Mouse (Mus musculus) intestine, embryonic 15.5 days (tissue): Measurements from ENCODE around the gene Csrnp3. TPM values are rescaled to one million over a fixed set of nuclear protein-coding genes. Genes with fewer than 3 reads are reported as not detected.
A peak's percentile ranks its signal among the peaks of the same experiment; 100 is the strongest.
"Not testable (repeated sequence)": the region's sequence is repeated elsewhere in the genome, so short reads cannot be mapped to it uniquely, and the experiment has no call there.

Experiments used
- ATAC-seq: fragments of 200-750 bp; cut with Nextera tagmentation; 2 replicates; pipeline ENCODE4 v1.8.0; 2017; ENCODE audit warnings: moderate TSS enrichment, moderate library complexity
- H3K27ac ChIP-seq: fragments of 300-500 bp; sonication (generic); 2 replicates; pipeline ENCODE4 v1.5.1; 2015; ENCODE audit warnings: mild to moderate bottlenecking, inconsistent platforms
- H3K27me3 ChIP-seq: fragments of 300-500 bp; sonication (generic); replicated peaks from 2 replicates; pipeline ENCODE4 v1.6.1; 2015; ENCODE audit warnings: inconsistent platforms
- H3K36me3 ChIP-seq: fragments of 300-500 bp; sonication (generic); 2 replicates; pipeline ENCODE4 v1.6.1; 2015; ENCODE audit warnings: inconsistent platforms
- H3K4me1 ChIP-seq: fragments of 300-500 bp; sonication (generic); replicated peaks from 2 replicates; pipeline ENCODE4 v1.6.1; 2015; ENCODE audit warnings: inconsistent platforms
- H3K4me2 ChIP-seq: fragments of 300-500 bp; sonication (generic); replicated peaks from 2 replicates; pipeline ENCODE4 v1.6.1; 2015; ENCODE audit warnings: mild to moderate bottlenecking, inconsistent platforms
- H3K4me3 ChIP-seq: fragments of 300-500 bp; sonication (generic); replicated peaks from 2 replicates; pipeline ENCODE4 v1.5.1; 2015; ENCODE audit warnings: inconsistent platforms
- H3K9ac ChIP-seq: fragments of 300-500 bp; sonication (generic); 2 replicates; pipeline ENCODE4 v1.6.1; 2015; ENCODE audit warnings: inconsistent platforms
- H3K9me3 ChIP-seq: fragments of 300-500 bp; sonication (generic); 2 replicates; pipeline ENCODE4 v1.6.1; 2016; ENCODE audit warnings: inconsistent platforms
- WGBS: fragments of 180-500 bp; shearing (Covaris S2); methylation state at CpG from one replicate; pipeline ENCODE4 v1.1.7; 2015; 5-methylcytosine and 5-hydroxymethylcytosine counted together
- polyA plus RNA-seq: library from polyadenylated mRNA; unstranded; fragments of >200 nt; fragmentation: Nextera tagmentation; extraction: Ambion mirVana; gene quantifications from 2 replicates; pipeline ENCODE4 v1.2.1, GENCODE M21; 2015

Gene Csrnp3
- polyA plus RNA-seq, 1 experiment from 2014 or later: 2.7 TPM

- Histone ChIP-seq H3K4me2 (no peak overlapping the region), H3K27ac (no peak overlapping the region), H3K9ac (no peak overlapping the region), H3K36me3 (no peaks in the 10 kb centered on the region), H3K4me3 (no peak overlapping the region), H3K4me1 (no peaks in the 10 kb centered on the region), H3K9me3 (no peaks in the 10 kb centered on the region), H3K27me3 (no peaks in the 10 kb centered on the region)
- WGBS: 37% methylated on average over 3 of the region's 3 CpGs
- ATAC-seq: no peak
Measured at GRCm38 (mm10) chr2:65842356-65842755, 3.2 kb upstream of the Csrnp3 start.

GRCm38 (mm10) chr2:65846000-65846755, 611 bp downstream of the Csrnp3 start:
- Histone ChIP-seq H3K9ac (peak overlapping the region; percentile 3; the same call in 1 of the 2 replicates), H3K27ac (no peak overlapping the region)
- no peak for ATAC-seq

GRCm38 (mm10) chr2:65847463-65848110, 2.0 kb downstream of the Csrnp3 start:
- no peak overlapping the region for H3K9ac ChIP-seq
- no peak overlapping the region for H3K4me2 ChIP-seq
- ATAC-seq: no peak
- no peaks in the 10 kb centered on the region for H3K27me3 ChIP-seq
- no peaks in the 10 kb centered on the region for H3K4me1 ChIP-seq
- H3K9me3 ChIP-seq: no peaks in the 10 kb centered on the region
- 42% methylated on average over 7 of the region's 7 CpGs for WGBS
- no peak overlapping the region for H3K27ac ChIP-seq
- H3K4me3 ChIP-seq: no peak overlapping the region
- no peaks in the 10 kb centered on the region for H3K36me3 ChIP-seq

More at GRCm38 (mm10) chr2:65846000-65846755, 611 bp downstream of the Csrnp3 start:
- Histone ChIP-seq H3K4me3 (peak overlapping the region; percentile 37), H3K4me2 (peak overlapping the region; percentile 58), H3K36me3 (no peaks in the 10 kb centered on the region), H3K9me3 (no peaks in the 10 kb centered on the region), H3K27me3 (no peaks in the 10 kb centered on the region), H3K4me1 (no peaks in the 10 kb centered on the region)
- WGBS: 4% methylated on average over 22 of the region's 22 CpGs

GRCm38 (mm10) chr2:65848706-65849105, 3.1 kb downstream of the Csrnp3 start:
- Histone ChIP-seq H3K9me3 (no peaks in the 10 kb centered on the region), H3K27me3 (no peaks in the 10 kb centered on the region), H3K4me1 (no peaks in the 10 kb centered on the region), H3K36me3 (no peaks in the 10 kb centered on the region), H3K4me3 (no peak overlapping the region), H3K4me2 (no peak overlapping the region), H3K9ac (no peak overlapping the region), H3K27ac (no peak overlapping the region)
- WGBS: 60% methylated on average over 8 of the region's 8 CpGs
- ATAC-seq: no peak

- H3K4me3 ChIP-seq, H3K9me3 ChIP-seq, H3K27me3 ChIP-seq, H3K36me3 ChIP-seq, H3K4me2 ChIP-seq, H3K4me1 ChIP-seq, H3K27ac ChIP-seq, ATAC-seq, H3K9ac ChIP-seq: not testable (repeated sequence)
- WGBS: 90% methylated on average over 3 of the region's 3 CpGs
Measured at GRCm38 (mm10) chr2:65850282-65850681, 4.7 kb downstream of the Csrnp3 start.

- Histone ChIP-seq H3K27ac (no peak overlapping the region), H3K4me2 (no peak overlapping the region), H3K27me3 (no peaks in the 10 kb centered on the region), H3K36me3 (no peaks in the 10 kb centered on the region), H3K4me1 (no peaks in the 10 kb centered on the region), H3K4me3 (no peak overlapping the region), H3K9ac (no peak overlapping the region), H3K9me3 (no peaks in the 10 kb centered on the region)
- ATAC-seq: no peak
- WGBS: 95% methylated on average over 5 of the region's 5 CpGs
Measured at GRCm38 (mm10) chr2:65856791-65857190, 11.2 kb downstream of the Csrnp3 start.

- WGBS: 84% methylated on average over 18 of the region's 18 CpGs
- no peaks in the 10 kb centered on the region for H3K4me1 ChIP-seq
- no peaks in the 10 kb centered on the region for H3K9me3 ChIP-seq
- no peak overlapping the region for H3K27ac ChIP-seq
- H3K4me3 ChIP-seq: no peak overlapping the region
- H3K36me3 ChIP-seq: no peaks in the 10 kb centered on the region
- H3K27me3 ChIP-seq: no peaks in the 10 kb centered on the region
- no peak overlapping the region for H3K9ac ChIP-seq
- H3K4me2 ChIP-seq: no peak overlapping the region
- ATAC-seq: no peak
Measured at GRCm38 (mm10) chr2:65859767-65860727, 14.5 kb downstream of the Csrnp3 start.

GRCm38 (mm10) chr2:65864778-65865339, 19.3 kb downstream of the Csrnp3 start:
- no peaks in the 10 kb centered on the region for H3K4me1 ChIP-seq
- WGBS: 75% methylated on average over 12 of the region's 12 CpGs
- no peak overlapping the region for H3K4me2 ChIP-seq
- no peaks in the 10 kb centered on the region for H3K9me3 ChIP-seq
- H3K9ac ChIP-seq: no peak overlapping the region
- no peaks in the 10 kb centered on the region for H3K36me3 ChIP-seq
- H3K27ac ChIP-seq: no peak overlapping the region
- H3K27me3 ChIP-seq: no peaks in the 10 kb centered on the region
- no peak overlapping the region for H3K4me3 ChIP-seq
- ATAC-seq: no peak

- H3K27ac ChIP-seq: no peak overlapping the region
- H3K4me3 ChIP-seq: no peak overlapping the region
- no peak for ATAC-seq
- 68% methylated on average over 12 of the region's 12 CpGs for WGBS
- no peaks in the 10 kb centered on the region for H3K9me3 ChIP-seq
- no peak overlapping the region for H3K9ac ChIP-seq
- no peaks in the 10 kb centered on the region for H3K36me3 ChIP-seq
- no peaks in the 10 kb centered on the region for H3K27me3 ChIP-seq
- no peak overlapping the region for H3K4me2 ChIP-seq
- H3K4me1 ChIP-seq: no peaks in the 10 kb centered on the region
Measured at GRCm38 (mm10) chr2:65870919-65871582, 25.5 kb downstream of the Csrnp3 start.

- no peaks in the 10 kb centered on the region for H3K9me3 ChIP-seq
- no peak overlapping the region for H3K4me3 ChIP-seq
- H3K9ac ChIP-seq: no peak overlapping the region
- no peak overlapping the region for H3K4me2 ChIP-seq
- H3K27ac ChIP-seq: no peak overlapping the region
- 65% methylated on average over 3 of the region's 3 CpGs for WGBS
- no peak for ATAC-seq
- H3K36me3 ChIP-seq: no peaks in the 10 kb centered on the region
- no peaks in the 10 kb centered on the region for H3K27me3 ChIP-seq
- H3K4me1 ChIP-seq: no peaks in the 10 kb centered on the region
Measured at GRCm38 (mm10) chr2:65891590-65891989, 46.0 kb downstream of the Csrnp3 start.

GRCm38 (mm10) chr2:65893241-65893640, 47.7 kb downstream of the Csrnp3 start:
- no peak overlapping the region for H3K9ac ChIP-seq
- H3K4me1 ChIP-seq: no peaks in the 10 kb centered on the region
- no peak for ATAC-seq
- 78% methylated on average over 8 of the region's 8 CpGs for WGBS
- no peaks in the 10 kb centered on the region for H3K27me3 ChIP-seq
- no peaks in the 10 kb centered on the region for H3K9me3 ChIP-seq
- H3K27ac ChIP-seq: no peak overlapping the region
- H3K36me3 ChIP-seq: no peaks in the 10 kb centered on the region
- no peak overlapping the region for H3K4me3 ChIP-seq
- H3K4me2 ChIP-seq: no peak overlapping the region
